Mouse (Mus musculus): ENCODE results near the gene Hoxd1. TPM values are rescaled to one million over a fixed set of nuclear protein-coding genes. Genes with fewer than 3 reads are reported as not detected.

Hoxd1 gene
- polyA plus RNA-seq, 1 experiment: not detected

GRCm38 (mm10) chr2:74737578-74738070 is 25.2 kb upstream of the Hoxd1 start:
- peaks cover 21% of the 10 kb centered on the region for H3K4me1 ChIP-seq
- H3K36me3 ChIP-seq (replicated peaks; ENCODE audit: low read length): no peaks in the 10 kb centered on the region
- peaks cover 8% of the 10 kb centered on the region for H3K9me3 ChIP-seq
- H3K4me3 ChIP-seq (replicated peaks): no peak overlapping the region
- H3K27me3 ChIP-seq (replicated peaks): peaks cover 97% of the 10 kb centered on the region
- TF ChIP-seq FLI1 (IDR thresholded peaks at IDR 0.05; ENCODE audit: low read length): no peak
- TF ChIP-seq GATA1 (IDR thresholded peaks at IDR 0.05; ENCODE audit: borderline replicate concordance, low read length): no peak

GRCm38 (mm10) chr2:74738623-74739475 is 23.9 kb upstream of the Hoxd1 start:
- no peak overlapping the region for H3K4me3 ChIP-seq (replicated peaks)
- H3K27me3 ChIP-seq (replicated peaks): peaks cover 95% of the 10 kb centered on the region
- peaks cover 19% of the 10 kb centered on the region for H3K4me1 ChIP-seq
- TF ChIP-seq GATA1 (IDR thresholded peaks at IDR 0.05; ENCODE audit: borderline replicate concordance, low read length) (no peak), FLI1 (IDR thresholded peaks at IDR 0.05; ENCODE audit: low read length) (no peak)
- H3K36me3 ChIP-seq (replicated peaks; ENCODE audit: low read length): no peaks in the 10 kb centered on the region
- peaks cover 8% of the 10 kb centered on the region for H3K9me3 ChIP-seq

- H3K36me3 ChIP-seq (replicated peaks; ENCODE audit: low read length): no peaks in the 10 kb centered on the region
- peaks cover 19% of the 10 kb centered on the region for H3K4me1 ChIP-seq
- H3K27me3 ChIP-seq (replicated peaks): peaks cover 96% of the 10 kb centered on the region
- no peak for TF ChIP-seq GATA1 (IDR thresholded peaks at IDR 0.05; ENCODE audit: borderline replicate concordance, low read length)
- TF ChIP-seq FLI1 (IDR thresholded peaks at IDR 0.05; ENCODE audit: low read length): no peak
- H3K9me3 ChIP-seq: peaks cover 13% of the 10 kb centered on the region
- no peak overlapping the region for H3K4me3 ChIP-seq (replicated peaks)
These were observed 23.3 kb upstream of the Hoxd1 start for GRCm38 (mm10) chr2:74739476-74739800.

- Histone ChIP-seq H3K36me3 (replicated peaks; ENCODE audit: low read length) (no peaks in the 10 kb centered on the region), H3K4me1 (peaks cover 19% of the 10 kb centered on the region), H3K4me3 (replicated peaks) (no peak overlapping the region), H3K27me3 (replicated peaks) (peaks cover 95% of the 10 kb centered on the region), H3K9me3 (peaks cover 13% of the 10 kb centered on the region)
- no peak for TF ChIP-seq FLI1 (IDR thresholded peaks at IDR 0.05; ENCODE audit: low read length)
- TF ChIP-seq GATA1 (IDR thresholded peaks at IDR 0.05; ENCODE audit: borderline replicate concordance, low read length): no peak
These were observed 22.9 kb upstream of the Hoxd1 start for GRCm38 (mm10) chr2:74739869-74740268.

GRCm38 (mm10) chr2:74740311-74741091 is 22.3 kb upstream of the Hoxd1 start:
- Histone ChIP-seq H3K27me3 (replicated peaks) (peaks cover 95% of the 10 kb centered on the region), H3K4me3 (replicated peaks) (peak overlapping the region; percentile 14), H3K9me3 (peaks cover 13% of the 10 kb centered on the region), H3K4me1 (peaks cover 17% of the 10 kb centered on the region), H3K36me3 (replicated peaks; ENCODE audit: low read length) (no peaks in the 10 kb centered on the region)
- TF ChIP-seq GATA1 (IDR thresholded peaks at IDR 0.05; ENCODE audit: borderline replicate concordance, low read length) (no peak), FLI1 (IDR thresholded peaks at IDR 0.05; ENCODE audit: low read length) (no peak)

GRCm38 (mm10) chr2:74741252-74741978 is 21.4 kb upstream of the Hoxd1 start:
- TF ChIP-seq GATA1 (IDR thresholded peaks at IDR 0.05; ENCODE audit: borderline replicate concordance, low read length) (no peak), FLI1 (IDR thresholded peaks at IDR 0.05; ENCODE audit: low read length) (no peak)
- Histone ChIP-seq H3K27me3 (replicated peaks) (peaks cover 95% of the 10 kb centered on the region), H3K9me3 (peaks cover 13% of the 10 kb centered on the region)

GRCm38 (mm10) chr2:74741979-74742277 is 20.9 kb upstream of the Hoxd1 start:
- H3K9me3 ChIP-seq: peaks cover 13% of the 10 kb centered on the region; the same call in 1 of the 2 replicates
- TF ChIP-seq FLI1 (IDR thresholded peaks at IDR 0.05; ENCODE audit: low read length) (no peak), GATA1 (IDR thresholded peaks at IDR 0.05; ENCODE audit: borderline replicate concordance, low read length) (no peak)
- H3K4me1 ChIP-seq: peaks cover 15% of the 10 kb centered on the region
- peaks cover 95% of the 10 kb centered on the region for H3K27me3 ChIP-seq (replicated peaks)
- H3K36me3 ChIP-seq (replicated peaks; ENCODE audit: low read length): no peaks in the 10 kb centered on the region
- no peak overlapping the region for H3K4me3 ChIP-seq (replicated peaks)

More at GRCm38 (mm10) chr2:74741252-74741978, 21.4 kb upstream of the Hoxd1 start:
- no peaks in the 10 kb centered on the region for H3K36me3 ChIP-seq (replicated peaks; ENCODE audit: low read length)
- peaks cover 11% of the 10 kb centered on the region for H3K4me1 ChIP-seq
- no peak overlapping the region for H3K4me3 ChIP-seq (replicated peaks)

- TF ChIP-seq FLI1 (IDR thresholded peaks at IDR 0.05; ENCODE audit: low read length): no peak
- TF ChIP-seq GATA1 (IDR thresholded peaks at IDR 0.05; ENCODE audit: borderline replicate concordance, low read length): no peak
- peaks cover 95% of the 10 kb centered on the region for H3K27me3 ChIP-seq (replicated peaks)
These were observed 17.1 kb upstream of the Hoxd1 start for GRCm38 (mm10) chr2:74745540-74746297.

More at GRCm38 (mm10) chr2:74745540-74746297, 17.1 kb upstream of the Hoxd1 start:
- H3K4me3 ChIP-seq (replicated peaks): no peak overlapping the region
- peaks cover 16% of the 10 kb centered on the region for H3K9me3 ChIP-seq
- peaks cover 20% of the 10 kb centered on the region for H3K4me1 ChIP-seq
- no peaks in the 10 kb centered on the region for H3K36me3 ChIP-seq (replicated peaks; ENCODE audit: low read length)
